Mouse (Mus musculus) neural tube, embryonic 14.5 days (tissue): ENCODE measurements around the gene Tead2. TPM values are rescaled to one million over a fixed set of nuclear protein-coding genes. Genes with fewer than 3 reads are reported as not detected.

ENCODE experiments used
- ATAC-seq: fragments of 200-750 bp; cut with Nextera tagmentation; 2 replicates; pipeline ENCODE4 v1.8.0; 2017; ENCODE audit warnings: low read depth, mild to moderate bottlenecking, moderate TSS enrichment, moderate library complexity
- H3K27ac ChIP-seq: fragments of 300-500 bp; sonication (generic); 2 replicates; pipeline ENCODE4 v1.5.1; 2014; ENCODE audit warnings: low read depth, mild to moderate bottlenecking, control low read depth, low read length, moderate library complexity, mixed read lengths
- H3K27me3 ChIP-seq: fragments of 300-500 bp; sonication (generic); 2 replicates; pipeline ENCODE4 v1.6.1; 2014; ENCODE audit warnings: low read length; ENCODE audit not compliant: control insufficient read depth, insufficient read depth
- H3K36me3 ChIP-seq: fragments of 300-500 bp; sonication (generic); 2 replicates; pipeline ENCODE4 v1.6.1; 2014; ENCODE audit warnings: low read length, mixed read lengths; ENCODE audit not compliant: control insufficient read depth, insufficient read depth
- H3K4me1 ChIP-seq: fragments of 300-500 bp; sonication (generic); 2 replicates; pipeline ENCODE4 v1.6.1; 2014; ENCODE audit warnings: low read length; ENCODE audit not compliant: control insufficient read depth, insufficient read depth
- H3K4me2 ChIP-seq: fragments of 300-500 bp; sonication (generic); 2 replicates; pipeline ENCODE4 v1.6.1; 2014; ENCODE audit warnings: mild to moderate bottlenecking, low read depth, low read length, control low read depth
- H3K4me3 ChIP-seq: fragments of 300-500 bp; sonication (generic); 2 replicates; pipeline ENCODE4 v1.5.1; 2014; ENCODE audit warnings: low read depth, low read length, control low read depth, mixed read lengths
- H3K9ac ChIP-seq: fragments of 300-500 bp; sonication (generic); replicated peaks from 2 replicates; pipeline ENCODE4 v1.6.1; 2014; ENCODE audit warnings: low read depth, mild to moderate bottlenecking, control low read depth, low read length, mixed read lengths
- H3K9me3 ChIP-seq: fragments of 300-500 bp; sonication (generic); 2 replicates; pipeline ENCODE4 v1.6.1; 2016; ENCODE audit warnings: low read length; ENCODE audit not compliant: control insufficient read depth
- WGBS: fragments of 180-500 bp; shearing (Covaris S2); extraction: QIAGEN DNeasy Blood & Tissue Kit; methylation state at CpG from one replicate; pipeline ENCODE4 v1.1.7; 2014; 5-methylcytosine and 5-hydroxymethylcytosine counted together
- polyA plus RNA-seq: library from polyadenylated mRNA; unstranded; fragments of >200 nt; fragmentation: Nextera tagmentation; extraction: Ambion mirVana; gene quantifications from 2 replicates; pipeline ENCODE4 v1.2.1, GENCODE M21; 2014

Tead2 gene
- polyA plus RNA-seq, 1 experiment from 2014 or later: 24.5 TPM

- H3K4me2 ChIP-seq: no peak overlapping the region
- no peak for ATAC-seq
- no peak overlapping the region for H3K4me3 ChIP-seq
- no peaks in the 10 kb centered on the region for H3K36me3 ChIP-seq
- H3K9ac ChIP-seq: no peak overlapping the region
- WGBS: 78% methylated on average over 7 of the region's 7 CpGs
- peaks cover 56% of the 10 kb centered on the region for H3K27me3 ChIP-seq
- H3K27ac ChIP-seq: no peak overlapping the region
- no peaks in the 10 kb centered on the region for H3K9me3 ChIP-seq
- no peaks in the 10 kb centered on the region for H3K4me1 ChIP-seq
Measured at GRCm38 (mm10) chr7:45183672-45184071, 31.9 kb upstream of the Tead2 start.

GRCm38 (mm10) chr7:45185921-45186320, 29.6 kb upstream of the Tead2 start:
- no peak overlapping the region for H3K4me2 ChIP-seq
- no peaks in the 10 kb centered on the region for H3K36me3 ChIP-seq
- ATAC-seq: no peak
- 77% methylated on average over 7 of the region's 7 CpGs for WGBS
- no peak overlapping the region for H3K4me3 ChIP-seq
- no peak overlapping the region for H3K9ac ChIP-seq
- no peaks in the 10 kb centered on the region for H3K9me3 ChIP-seq
- H3K27me3 ChIP-seq: peaks cover 33% of the 10 kb centered on the region
- no peak overlapping the region for H3K27ac ChIP-seq
- no peaks in the 10 kb centered on the region for H3K4me1 ChIP-seq

GRCm38 (mm10) chr7:45189600-45189999, 26.0 kb upstream of the Tead2 start:
- Histone ChIP-seq H3K27ac (no peak overlapping the region), H3K36me3 (no peaks in the 10 kb centered on the region), H3K9ac (no peak overlapping the region), H3K27me3 (peaks cover 4% of the 10 kb centered on the region), H3K4me2 (no peak overlapping the region), H3K4me1 (no peaks in the 10 kb centered on the region), H3K9me3 (no peaks in the 10 kb centered on the region), H3K4me3 (no peak overlapping the region)
- WGBS: 51% methylated on average over 16 of the region's 16 CpGs
- ATAC-seq: no peak

- no peak for ATAC-seq
- Histone ChIP-seq H3K4me1 (no peaks in the 10 kb centered on the region), H3K9ac (no peak overlapping the region), H3K36me3 (no peaks in the 10 kb centered on the region), H3K27me3 (peaks cover 2% of the 10 kb centered on the region; the same call in 1 of the 2 replicates), H3K9me3 (no peaks in the 10 kb centered on the region), H3K4me3 (no peak overlapping the region), H3K4me2 (no peak overlapping the region), H3K27ac (no peak overlapping the region)
- 91% methylated on average over 6 of the region's 6 CpGs for WGBS
Measured at GRCm38 (mm10) chr7:45190186-45190585, 25.4 kb upstream of the Tead2 start.

- Histone ChIP-seq H3K4me1 (no peaks in the 10 kb centered on the region), H3K4me3 (no peak overlapping the region), H3K27ac (no peak overlapping the region), H3K9me3 (no peaks in the 10 kb centered on the region), H3K36me3 (no peaks in the 10 kb centered on the region), H3K27me3 (peaks cover 2% of the 10 kb centered on the region; the same call in 1 of the 2 replicates), H3K4me2 (no peak overlapping the region), H3K9ac (no peak overlapping the region)
- no peak for ATAC-seq
- 71% methylated on average over 2 of the region's 2 CpGs for WGBS
Measured at GRCm38 (mm10) chr7:45191161-45191560, 24.4 kb upstream of the Tead2 start.

GRCm38 (mm10) chr7:45191803-45192363, 23.7 kb upstream of the Tead2 start:
- WGBS: 24% methylated on average over 8 of the region's 8 CpGs
- Histone ChIP-seq H3K27me3 (peaks cover 2% of the 10 kb centered on the region; the same call in 1 of the 2 replicates), H3K27ac (no peak overlapping the region)

GRCm38 (mm10) chr7:45192585-45193310, 22.8 kb upstream of the Tead2 start:
- no peak overlapping the region for H3K9ac ChIP-seq
- H3K27ac ChIP-seq: no peak overlapping the region
- no peaks in the 10 kb centered on the region; the same call in 1 of the 2 replicates for H3K27me3 ChIP-seq
- no peaks in the 10 kb centered on the region for H3K4me1 ChIP-seq
- H3K36me3 ChIP-seq: no peaks in the 10 kb centered on the region
- ATAC-seq: no peak
- 86% methylated on average over 7 of the region's 7 CpGs for WGBS
- H3K4me2 ChIP-seq: no peak overlapping the region
- H3K4me3 ChIP-seq: no peak overlapping the region
- H3K9me3 ChIP-seq: no peaks in the 10 kb centered on the region

More at GRCm38 (mm10) chr7:45191803-45192363, 23.7 kb upstream of the Tead2 start:
- H3K36me3 ChIP-seq: no peaks in the 10 kb centered on the region
- no peaks in the 10 kb centered on the region for H3K4me1 ChIP-seq
- ATAC-seq: no peak
- no peak overlapping the region for H3K4me2 ChIP-seq
- no peak overlapping the region for H3K4me3 ChIP-seq
- no peaks in the 10 kb centered on the region for H3K9me3 ChIP-seq
- H3K9ac ChIP-seq: no peak overlapping the region

GRCm38 (mm10) chr7:45193406-45193805, 22.1 kb upstream of the Tead2 start:
- WGBS: 66% methylated on average over 5 of the region's 5 CpGs
- H3K9me3 ChIP-seq: no peaks in the 10 kb centered on the region
- no peaks in the 10 kb centered on the region for H3K4me1 ChIP-seq
- no peak for ATAC-seq
- no peaks in the 10 kb centered on the region; the same call in 1 of the 2 replicates for H3K27me3 ChIP-seq
- no peak overlapping the region for H3K4me2 ChIP-seq
- no peaks in the 10 kb centered on the region for H3K36me3 ChIP-seq
- H3K9ac ChIP-seq: no peak overlapping the region
- H3K27ac ChIP-seq: no peak overlapping the region
- no peak overlapping the region for H3K4me3 ChIP-seq
